Mouse (Mus musculus) brain, embryonic 14.5 days (tissue): ENCODE measurements around the gene Hnrnph2. TPM values are rescaled to one million over a fixed set of nuclear protein-coding genes. Genes with fewer than 3 reads are reported as not detected.

Source experiments
- DNase-seq: peaks from one replicate; pipeline ENCODE4 v3.0.0-alpha.2; 2011; ENCODE audit warnings: low read depth
- CTCF ChIP-seq: fragments of 200-500 bp; IDR thresholded peaks from 2 replicates; pipeline ENCODE4 v1.5.1; 2012; ENCODE audit warnings: inconsistent platforms, mild to moderate bottlenecking, moderate library complexity, borderline replicate concordance; ENCODE audit not compliant: insufficient read depth, insufficient read length; ENCODE audit errors: extremely low read depth
- POLR2A ChIP-seq: fragments of 200-500 bp; IDR thresholded peaks from 2 replicates; pipeline ENCODE4 v1.6.1; 2012; ENCODE audit warnings: mild to moderate bottlenecking, inconsistent platforms, borderline replicate concordance; ENCODE audit not compliant: poor library complexity, insufficient read depth, insufficient read length, severe bottlenecking; ENCODE audit errors: extremely low read depth
- polyA plus RNA-seq: library from polyadenylated mRNA; depleted of rRNA; stranded (reverse); fragments of >200 nt; gene quantifications from 2 replicates; pipeline ENCODE4 v1.2.3, GENCODE M21; 2012; rRNA removed

Hnrnph2 gene
- polyA plus RNA-seq, 1 experiment: 86.1 TPM

- TF ChIP-seq POLR2A: no peak
- TF ChIP-seq CTCF: no peak
- DNase-seq: no peak
Observed at GRCm38 (mm10) chrX:134652061-134652460, 51.1 kb downstream of the Hnrnph2 start.

Other genes with a start within 250 kb of the Hnrnph2 start
- gene Drp2, start 196.6 kb upstream of the Hnrnph2 start, polyA plus RNA-seq: 32.4 and 42.6 TPM in 2 replicates
- 0.03 and 0.14 TPM in 2 replicates for gene Taf7l, start 124.7 kb upstream of the Hnrnph2 start, polyA plus RNA-seq
- 11.3 and 12.8 TPM in 2 replicates for gene Timm8a1, start 59.3 kb upstream of the Hnrnph2 start, polyA plus RNA-seq
- 0.33 and 0.39 TPM in 2 replicates for gene Btk, start 17.6 kb upstream of the Hnrnph2 start, polyA plus RNA-seq
- 699 and 722 TPM in 2 replicates for gene Rpl36a, start 15.5 kb upstream of the Hnrnph2 start, polyA plus RNA-seq
- gene Gla, start 54 bp upstream of the Hnrnph2 start, polyA plus RNA-seq: 3.4 and 3.6 TPM in 2 replicates
- gene Armcx4, start 85.3 kb downstream of the Hnrnph2 start, polyA plus RNA-seq: 19.9 and 35.7 TPM in 2 replicates
- gene Armcx1, start 116.8 kb downstream of the Hnrnph2 start, polyA plus RNA-seq: 59.4 and 66.0 TPM in 2 replicates
- gene Armcx6, start 150.2 kb downstream of the Hnrnph2 start, polyA plus RNA-seq: 32.9 and 38.0 TPM in 2 replicates
- gene Armcx3, start 155.4 kb downstream of the Hnrnph2 start, polyA plus RNA-seq: 41.3 TPM in 2 replicates
- 88.0 and 110 TPM in 2 replicates for gene Armcx2, start 208.0 kb downstream of the Hnrnph2 start, polyA plus RNA-seq